Mouse (Mus musculus): ENCODE measurements around the gene Gnl3l.

GRCm38 (mm10) chrX:150954721-150955120 lies 62.4 kb downstream of the Gnl3l start:
- TF ChIP-seq POLR2A (IDR thresholded peaks at IDR 0.05; ENCODE audit: insufficient read length, low read depth) (no peak), REST (IDR thresholded peaks at IDR 0.05; ENCODE audit: insufficient read depth, insufficient read length) (no peak), USF1 (IDR thresholded peaks at IDR 0.05; ENCODE audit: low read depth) (no peak)
